Mouse (Mus musculus): ENCODE results near the gene Nlrc4. TPM values are rescaled to one million over a fixed set of nuclear protein-coding genes. Genes with fewer than 3 reads are reported as not detected.

The Nlrc4 gene
- 10 to 100 TPM; 21.9 to 24.8 TPM for total RNA-seq (2023)

DNA sequence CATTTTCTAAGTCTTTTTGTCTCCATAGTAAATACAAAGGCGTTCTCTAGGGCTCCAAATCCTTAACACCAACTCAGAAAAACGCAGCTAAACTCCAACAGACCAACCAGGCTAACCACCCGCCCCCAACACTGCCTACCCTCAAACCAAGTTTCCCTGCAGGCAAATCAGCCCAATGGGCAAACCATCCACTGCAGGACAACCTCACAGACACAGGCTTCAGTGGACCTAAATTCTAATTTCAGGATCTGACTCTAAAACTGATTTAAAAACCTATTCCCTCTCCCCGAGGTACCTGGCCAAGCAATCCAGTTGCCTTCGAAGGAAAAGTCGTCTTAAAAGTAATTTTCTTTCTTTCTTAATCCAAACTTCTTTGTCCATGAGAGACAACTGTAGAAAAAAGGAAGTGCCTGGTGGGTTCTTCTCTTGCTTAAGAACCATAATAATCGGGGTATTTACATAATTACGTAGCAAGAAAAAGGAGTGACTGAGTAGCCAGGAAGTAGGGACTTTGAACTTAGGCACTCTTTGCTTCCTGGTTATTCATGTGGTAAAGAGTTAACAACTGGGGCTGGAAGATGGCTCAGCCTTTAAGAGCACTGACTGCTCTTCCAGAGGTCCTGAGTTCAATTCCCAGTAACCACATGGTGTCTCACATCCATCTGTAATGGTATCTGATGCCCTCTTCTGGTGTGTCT lies at the start of gene Nlrc4:
Gene Nlrc4 (minus strand): TSS at position 432 of the 698 bp plus-strand sequence.

DNA sequence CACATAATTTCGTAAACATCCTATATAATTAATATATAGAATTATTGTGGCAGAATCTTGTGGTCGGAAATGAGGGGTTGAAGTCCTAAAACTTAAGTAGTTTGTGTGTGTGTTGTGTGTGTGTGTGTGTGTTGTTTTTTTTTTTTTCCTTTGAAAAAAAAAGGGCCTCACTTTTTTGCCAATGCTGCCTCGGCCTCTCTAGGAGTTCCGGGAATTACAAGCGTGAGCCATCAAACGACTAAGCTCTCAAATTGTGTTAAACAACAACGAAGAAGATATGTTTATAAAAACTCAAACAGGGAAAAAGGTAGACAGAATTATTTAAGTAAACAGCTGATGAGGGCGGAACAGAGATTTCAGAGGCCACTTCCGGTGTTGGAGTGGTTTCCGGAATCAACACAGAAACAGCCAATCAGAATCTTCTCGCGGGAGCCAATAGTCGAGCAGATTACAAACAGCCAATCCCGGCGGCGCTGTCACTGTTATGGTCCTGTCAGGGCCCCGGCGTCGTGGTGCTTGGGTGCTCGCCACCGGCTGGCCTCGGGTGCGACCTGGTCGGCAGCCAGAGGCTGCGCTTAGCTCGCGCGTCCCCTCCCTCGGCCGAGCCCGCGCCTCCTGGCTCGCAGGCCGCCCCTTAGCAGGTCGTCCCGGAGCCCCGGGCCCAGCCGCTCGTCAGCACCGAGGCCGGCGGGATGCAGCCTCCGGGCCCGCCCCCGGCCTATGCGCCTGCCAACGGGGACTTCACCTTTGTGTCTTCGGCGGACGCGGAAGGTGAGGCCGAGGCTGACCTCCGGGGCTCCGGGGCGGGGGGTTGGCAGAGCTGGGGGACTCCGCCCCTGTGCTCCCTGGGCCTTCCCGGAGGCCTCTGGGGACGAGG lies 30.3 kb upstream of the Nlrc4 start, which contains the start of gene Yipf4:
Gene Yipf4 (plus strand): TSS at position 470 of the 877 bp plus-strand sequence.

DNA sequence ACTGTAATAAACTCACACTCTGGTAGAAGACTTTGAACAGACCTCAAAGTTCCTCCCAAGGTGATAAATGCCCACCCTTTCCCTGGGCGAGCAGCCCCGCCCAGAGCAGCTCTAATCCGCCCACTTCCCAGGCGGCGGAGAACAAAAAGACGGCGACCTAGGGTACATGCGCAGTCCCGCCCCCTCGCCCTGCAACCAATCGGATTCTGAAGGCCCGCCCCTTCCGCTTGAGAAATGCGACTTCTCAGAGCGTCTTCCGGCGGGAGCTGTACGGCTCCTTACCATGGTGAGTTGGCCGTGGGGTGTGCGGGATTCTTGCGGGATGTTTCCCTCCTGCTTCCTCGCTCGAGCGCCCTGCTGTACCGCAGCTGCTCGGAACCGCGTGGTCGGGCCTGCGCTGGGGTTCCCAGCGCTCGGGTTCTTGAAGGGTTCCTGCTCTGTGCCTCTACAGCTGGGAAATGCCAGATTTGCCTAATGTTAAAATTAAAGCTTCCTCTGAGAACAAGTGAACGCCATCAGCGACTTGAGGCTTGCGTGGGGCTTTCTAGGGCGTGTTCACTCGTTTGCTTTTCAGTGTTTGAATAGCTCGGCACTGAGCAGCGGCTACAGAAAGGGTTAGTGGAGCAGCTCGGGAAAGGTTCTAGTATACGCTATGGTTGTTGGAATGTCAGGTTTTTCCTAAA lies 63.4 kb downstream of the Nlrc4 start, which contains the start of gene Slc30a6:
Gene Slc30a6 (plus strand): TSS at position 226 of the 683 bp plus-strand sequence.

Other genes starting within 250 kb of the Nlrc4 start
- 10 to 100 TPM; 32.4 to 33.1 TPM for gene Memo1, start 163.6 kb downstream of the Nlrc4 start, total RNA-seq (2023)
- 10 to 100 TPM; 42.0 to 46.8 TPM for gene Dpy30, start 135.2 kb downstream of the Nlrc4 start, total RNA-seq (2023)
- 10 to 100 TPM; 29.5 to 33.2 TPM for gene Spast, start 120.2 kb downstream of the Nlrc4 start, total RNA-seq (2023)
- gene Slc30a6, start 63.5 kb downstream of the Nlrc4 start, total RNA-seq (2023) = 10 to 100 TPM; 16.3 to 19.3 TPM
- 10 to 100 TPM; 62.6 to 73.1 TPM for gene Yipf4, start 30.4 kb upstream of the Nlrc4 start, total RNA-seq (2023)
- gene Birc6, start 69.2 kb upstream of the Nlrc4 start, total RNA-seq (2023) = 100 to 1,000 TPM; 229 to 236 TPM